Mouse (Mus musculus): Measurements from ENCODE around the gene Slc5a3. TPM values are rescaled to one million over a fixed set of nuclear protein-coding genes. Genes with fewer than 3 reads are reported as not detected.

Slc5a3 gene
- 6.0 and 7.0 TPM in 2 replicates for polyA plus RNA-seq (2016; fragmentation: Nextera tagmentation; extraction: Ambion mirVana)

GRCm38 (mm10) chr16:92057852-92058643 lies at the start of gene Slc5a3, which contains the start of the genes Mrps6 and Gm49711:
Slc5a3 (plus strand) TSS chr16:92058322.
Mrps6 (plus strand) TSS chr16:92058270.
Gm49711 (plus strand) TSS chr16:92058316.
- no peaks in the 10 kb centered on the region for H3K27me3 ChIP-seq (ENCODE audit: insufficient read depth, poor library complexity, severe bottlenecking)
- WGBS: under 1% methylated on average over 92 of the region's 99 CpGs
- peaks cover 31% of the 10 kb centered on the region for H3K36me3 ChIP-seq
- DNase-seq (ENCODE audit: low spot score): peak; percentile 96
- H3K27ac ChIP-seq: peak within 1 kb of the TSS; percentile 97
- peaks cover 29% of the 10 kb centered on the region for H3K4me1 ChIP-seq
- peaks cover 10% of the 10 kb centered on the region for H3K9me3 ChIP-seq
- H3K4me3 ChIP-seq: peak within 1 kb of the TSS; percentile 94

- Histone ChIP-seq H3K36me3 (no peaks in the 10 kb centered on the region), H3K9me3 (0 out of 2 replicates have a peak, but pooled peaks cover 5% of the 10 kb centered on the region), H3K4me3 (no peak overlapping the region), H3K27ac (no peak overlapping the region), H3K4me1 (no peaks in the 10 kb centered on the region), H3K27me3 (ENCODE audit: insufficient read depth, poor library complexity, severe bottlenecking) (no peaks in the 10 kb centered on the region)
- DNase-seq (ENCODE audit: low spot score): no peak
- WGBS: 84% methylated on average over 2 of the region's 2 CpGs
Observed at GRCm38 (mm10) chr16:92009586-92009985, 48.5 kb upstream of the Slc5a3 start.

GRCm38 (mm10) chr16:92016792-92017191 lies 41.3 kb upstream of the Slc5a3 start:
- H3K9me3 ChIP-seq: no peaks in the 10 kb centered on the region
- H3K4me1 ChIP-seq: peaks cover 13% of the 10 kb centered on the region
- no peaks in the 10 kb centered on the region for H3K36me3 ChIP-seq
- no peak overlapping the region for H3K27ac ChIP-seq
- H3K4me3 ChIP-seq: no peak overlapping the region
- 81% methylated on average over 8 of the region's 8 CpGs for WGBS
- H3K27me3 ChIP-seq (ENCODE audit: insufficient read depth, poor library complexity, severe bottlenecking): no peaks in the 10 kb centered on the region
- DNase-seq (ENCODE audit: low spot score): no peak

GRCm38 (mm10) chr16:92019141-92020118 lies 38.7 kb upstream of the Slc5a3 start:
- Histone ChIP-seq H3K36me3 (no peaks in the 10 kb centered on the region), H3K27me3 (ENCODE audit: insufficient read depth, poor library complexity, severe bottlenecking) (no peaks in the 10 kb centered on the region), H3K4me1 (peaks cover 37% of the 10 kb centered on the region), H3K27ac (peak overlapping the region; percentile 88), H3K4me3 (peak overlapping the region; percentile 52), H3K9me3 (no peaks in the 10 kb centered on the region)
- DNase-seq (ENCODE audit: low spot score): peak; percentile 79
- WGBS: 9% methylated on average over 26 of the region's 26 CpGs

- no peak for DNase-seq (ENCODE audit: low spot score)
- Histone ChIP-seq H3K27ac (peak overlapping the region; percentile 65; the same call in 1 of the 2 replicates), H3K36me3 (no peaks in the 10 kb centered on the region), H3K4me1 (peaks cover 41% of the 10 kb centered on the region), H3K9me3 (no peaks in the 10 kb centered on the region), H3K27me3 (ENCODE audit: insufficient read depth, poor library complexity, severe bottlenecking) (no peaks in the 10 kb centered on the region), H3K4me3 (no peak overlapping the region)
- 68% methylated on average over 12 of the region's 12 CpGs for WGBS
Observed at GRCm38 (mm10) chr16:92021656-92022400, 36.3 kb upstream of the Slc5a3 start.

- Histone ChIP-seq H3K36me3 (no peaks in the 10 kb centered on the region), H3K4me3 (no peak overlapping the region), H3K4me1 (peaks cover 41% of the 10 kb centered on the region), H3K27ac (peak overlapping the region; percentile 65; the same call in 1 of the 2 replicates), H3K9me3 (no peaks in the 10 kb centered on the region), H3K27me3 (ENCODE audit: insufficient read depth, poor library complexity, severe bottlenecking) (no peaks in the 10 kb centered on the region)
- peak; percentile 77 for DNase-seq (ENCODE audit: low spot score)
- 42% methylated on average over 20 of the region's 20 CpGs for WGBS
Observed at GRCm38 (mm10) chr16:92022494-92023283, 35.4 kb upstream of the Slc5a3 start.

GRCm38 (mm10) chr16:92033286-92033685 lies 24.8 kb upstream of the Slc5a3 start:
- 83% methylated on average over 3 of the region's 3 CpGs for WGBS
- no peak for DNase-seq (ENCODE audit: low spot score)
- H3K27me3 ChIP-seq (ENCODE audit: insufficient read depth, poor library complexity, severe bottlenecking): no peaks in the 10 kb centered on the region
- H3K9me3 ChIP-seq: no peaks in the 10 kb centered on the region
- no peak overlapping the region for H3K27ac ChIP-seq
- H3K36me3 ChIP-seq: no peaks in the 10 kb centered on the region
- no peak overlapping the region for H3K4me3 ChIP-seq
- peaks cover 9% of the 10 kb centered on the region for H3K4me1 ChIP-seq

GRCm38 (mm10) chr16:92034676-92035075 lies 23.4 kb upstream of the Slc5a3 start:
- Histone ChIP-seq H3K4me3 (no peak overlapping the region), H3K9me3 (no peaks in the 10 kb centered on the region), H3K27me3 (ENCODE audit: insufficient read depth, poor library complexity, severe bottlenecking) (no peaks in the 10 kb centered on the region), H3K36me3 (no peaks in the 10 kb centered on the region), H3K4me1 (peaks cover 11% of the 10 kb centered on the region), H3K27ac (no peak overlapping the region)
- WGBS: 76% methylated on average over 5 of the region's 5 CpGs
- DNase-seq (ENCODE audit: low spot score): no peak

GRCm38 (mm10) chr16:92036701-92037100 lies 21.4 kb upstream of the Slc5a3 start:
- no peaks in the 10 kb centered on the region for H3K36me3 ChIP-seq
- H3K27ac ChIP-seq: 0 out of 2 replicates have a peak overlapping the region, but pooled peaks have one; percentile 29
- peaks cover 11% of the 10 kb centered on the region for H3K4me1 ChIP-seq
- no peak overlapping the region for H3K4me3 ChIP-seq
- no peak for DNase-seq (ENCODE audit: low spot score)
- 53% methylated on average over 8 of the region's 8 CpGs for WGBS
- no peaks in the 10 kb centered on the region for H3K9me3 ChIP-seq
- H3K27me3 ChIP-seq (ENCODE audit: insufficient read depth, poor library complexity, severe bottlenecking): no peaks in the 10 kb centered on the region

- DNase-seq (ENCODE audit: low spot score): no peak
- Histone ChIP-seq H3K4me1 (peaks cover 11% of the 10 kb centered on the region), H3K9me3 (no peaks in the 10 kb centered on the region), H3K36me3 (no peaks in the 10 kb centered on the region), H3K27ac (no peak overlapping the region), H3K4me3 (no peak overlapping the region), H3K27me3 (ENCODE audit: insufficient read depth, poor library complexity, severe bottlenecking) (no peaks in the 10 kb centered on the region)
- WGBS: 83% methylated on average over 21 of the region's 21 CpGs
Observed at GRCm38 (mm10) chr16:92037891-92038607, 20.1 kb upstream of the Slc5a3 start.

- Histone ChIP-seq H3K4me1 (peaks cover 11% of the 10 kb centered on the region), H3K9me3 (no peaks in the 10 kb centered on the region), H3K4me3 (no peak overlapping the region), H3K27ac (no peak overlapping the region), H3K27me3 (ENCODE audit: insufficient read depth, poor library complexity, severe bottlenecking) (no peaks in the 10 kb centered on the region), H3K36me3 (no peaks in the 10 kb centered on the region)
- WGBS: 84% methylated on average over 7 of the region's 7 CpGs
- DNase-seq (ENCODE audit: low spot score): no peak
Observed at GRCm38 (mm10) chr16:92039421-92039820, 18.7 kb upstream of the Slc5a3 start.
